Mouse (Mus musculus) retina, adult 2 months (tissue): ENCODE data around the gene Zfp317.
"Not testable (repeated sequence)": the region's sequence is repeated elsewhere in the genome, so short reads cannot be mapped to it uniquely, and the experiment has no call there.

Experiments
- DNase-seq: peaks from one replicate; pipeline ENCODE4 v3.0.0-alpha.2; 2012; ENCODE audit warnings: low read depth, low spot score

Zfp317 gene

DNA sequence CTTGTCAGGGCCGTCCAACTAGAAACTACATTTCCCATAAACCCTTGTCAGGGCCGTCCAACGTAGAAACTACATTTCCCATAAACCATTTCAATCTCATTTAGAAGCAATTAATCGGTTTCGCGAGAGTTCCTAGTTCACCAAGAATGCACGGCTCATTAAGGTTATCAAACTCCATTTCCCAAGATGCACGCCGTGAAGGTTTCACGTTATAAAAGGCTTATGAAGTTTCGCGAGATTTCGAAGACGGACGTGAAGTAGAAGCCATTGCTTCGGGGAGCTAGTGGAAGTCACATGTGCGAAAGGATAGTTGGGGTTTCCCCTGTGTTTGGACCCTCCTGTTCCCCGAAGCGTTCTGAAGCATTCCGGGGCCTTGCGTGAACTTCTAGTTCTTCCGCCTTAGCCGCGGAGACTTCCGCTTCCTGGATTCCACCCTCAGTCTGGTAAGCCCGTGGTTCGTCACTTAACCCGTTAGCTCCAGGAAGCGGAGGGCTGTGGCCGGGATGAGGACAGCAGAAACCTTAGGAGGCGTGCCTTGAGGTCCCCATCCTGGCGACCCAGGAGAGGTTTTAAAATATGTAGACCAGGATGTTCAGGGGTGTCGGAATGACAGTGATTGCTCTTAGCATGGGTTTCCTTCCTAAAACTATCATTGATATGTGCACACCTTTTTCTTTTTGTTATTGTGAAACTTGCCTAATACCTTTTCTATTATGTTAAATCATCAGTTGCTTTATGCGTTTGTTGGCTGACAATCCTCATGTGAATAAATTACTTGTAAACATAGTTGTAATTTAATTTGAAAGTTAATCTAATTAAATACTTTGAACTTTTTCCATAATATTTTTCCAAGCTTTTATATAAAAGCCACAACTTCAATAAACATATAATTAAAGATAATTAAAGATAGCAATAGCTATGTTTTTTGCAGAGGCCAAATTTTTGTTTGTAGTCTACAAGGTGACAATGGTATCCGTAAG, at the start of gene Zfp317:
Gene Zfp317 (plus strand): TSS at position 260 of the 980 bp plus-strand sequence.
- peak; percentile 99 for DNase-seq

DNA sequence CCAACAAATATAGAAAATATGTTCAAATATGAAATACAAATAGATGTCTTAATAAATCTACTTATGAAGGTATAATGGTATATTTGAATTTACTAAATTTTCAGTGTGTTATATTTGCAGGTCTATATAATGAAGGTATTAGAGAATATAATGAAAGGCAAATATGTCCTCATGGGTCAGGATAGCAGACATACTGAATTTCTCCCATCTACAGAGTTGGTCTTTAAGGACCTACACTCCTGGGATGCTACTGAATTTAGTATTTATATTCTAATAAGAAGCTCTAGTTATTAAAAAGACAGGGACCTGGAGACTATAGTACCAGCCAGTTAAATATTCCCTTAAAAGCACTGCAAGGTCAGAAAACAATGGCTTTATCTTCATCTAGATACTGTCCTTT, 39.6 kb upstream of the Zfp317 start, which contains the start of gene Olfr855:
Gene Olfr855 (plus strand): TSS at position 301 of the 400 bp plus-strand sequence.
- DNase-seq: no peak

DNA sequence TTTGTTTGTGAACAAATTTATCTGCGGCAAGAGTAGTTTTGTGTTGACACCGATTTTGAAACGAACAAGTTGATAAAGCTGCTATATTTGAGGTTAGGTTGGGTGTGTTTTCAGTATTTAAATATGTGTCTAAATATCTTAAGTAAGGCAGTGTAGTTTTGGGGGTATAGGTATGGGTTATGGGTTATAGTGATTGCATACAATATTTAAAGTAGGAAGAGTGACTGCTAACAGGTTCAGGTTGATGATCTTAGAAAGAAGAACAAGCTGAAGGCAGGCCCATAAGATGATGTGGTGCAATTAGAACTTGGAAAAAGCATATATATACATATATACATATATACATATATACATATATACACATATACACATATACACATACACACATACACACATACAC, 605 bp upstream of the Zfp317 start:
- no peak for DNase-seq

DNA sequence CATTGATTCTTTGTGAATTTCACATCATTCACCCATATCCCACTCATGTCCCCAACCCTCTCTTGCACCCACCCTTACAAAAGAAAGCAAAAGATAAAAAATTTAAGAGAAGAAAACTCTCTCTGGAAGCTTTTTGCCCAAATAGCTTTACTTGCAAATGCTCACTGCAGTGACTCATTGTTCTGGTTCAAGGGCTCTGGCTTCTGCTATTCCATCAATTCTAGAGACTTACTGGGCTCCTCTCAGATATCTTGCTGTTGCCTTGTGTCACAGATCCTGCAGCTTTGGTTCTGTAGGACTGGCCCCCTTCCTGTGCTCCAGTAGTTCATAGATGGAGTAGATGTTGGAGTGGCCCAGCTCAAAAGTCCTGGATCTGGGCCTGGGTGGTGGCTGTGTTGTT, 7.7 kb downstream of the Zfp317 start:
- no peak for DNase-seq

DNA sequence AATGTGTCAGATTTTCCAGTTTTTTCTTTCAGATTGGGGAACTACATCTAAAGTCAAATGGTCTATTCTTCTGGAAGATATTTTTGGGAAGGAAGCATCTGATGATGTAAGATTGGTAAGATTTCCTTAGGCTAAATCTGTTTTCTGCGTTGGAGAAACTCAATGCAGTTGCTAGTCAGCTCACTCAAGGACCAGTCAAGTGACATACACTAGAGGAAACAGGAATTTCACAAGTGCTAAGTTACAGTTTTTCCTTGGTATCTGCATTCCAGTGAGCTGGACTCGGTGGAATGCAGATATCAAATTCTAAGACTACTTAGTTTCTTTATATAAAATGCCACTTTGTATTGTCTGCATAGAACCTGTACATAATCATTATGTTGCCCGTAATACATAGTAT, 23.3 kb downstream of the Zfp317 start:
- DNase-seq: no peak

DNA sequence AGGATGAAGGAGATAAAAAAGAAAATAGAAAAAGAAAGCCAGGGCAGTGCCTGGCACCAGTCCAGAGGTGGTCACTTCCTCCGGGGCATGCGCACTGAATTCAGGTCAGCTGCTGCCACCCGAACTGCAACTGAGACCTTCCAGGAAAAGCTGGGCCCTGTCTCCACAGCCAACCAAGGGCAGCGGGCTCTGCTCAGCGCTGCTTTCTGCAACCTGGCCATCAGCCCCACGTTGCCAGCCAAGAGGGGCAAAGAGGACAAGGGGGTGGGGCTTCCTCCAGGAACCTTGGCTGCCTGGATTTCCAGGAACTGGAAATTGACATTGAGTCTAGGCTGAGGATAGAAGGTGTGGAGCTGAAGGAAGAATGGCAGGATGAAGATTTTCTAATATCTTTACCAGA, 68.4 kb downstream of the Zfp317 start:
- DNase-seq: no peak

DNA sequence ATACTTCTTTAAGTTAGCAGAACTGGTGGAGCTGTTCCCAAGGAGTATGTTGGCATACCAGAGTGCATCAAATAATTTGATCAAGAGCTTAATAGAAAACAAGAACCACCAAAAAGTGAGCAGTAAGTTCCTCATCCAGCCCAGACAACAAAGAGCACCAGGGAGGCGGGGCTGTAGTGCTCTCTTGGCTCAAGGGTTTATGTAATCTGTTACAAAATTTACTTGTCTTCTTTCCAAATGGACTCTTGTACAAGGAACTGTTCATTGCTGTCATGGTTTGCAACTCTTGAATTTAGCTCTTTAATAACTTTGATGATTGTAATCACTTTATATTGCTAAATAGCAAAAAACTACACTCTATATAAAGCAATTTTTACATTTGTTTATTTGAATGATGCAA, 69.5 kb downstream of the Zfp317 start:
- DNase-seq: no peak

DNA sequence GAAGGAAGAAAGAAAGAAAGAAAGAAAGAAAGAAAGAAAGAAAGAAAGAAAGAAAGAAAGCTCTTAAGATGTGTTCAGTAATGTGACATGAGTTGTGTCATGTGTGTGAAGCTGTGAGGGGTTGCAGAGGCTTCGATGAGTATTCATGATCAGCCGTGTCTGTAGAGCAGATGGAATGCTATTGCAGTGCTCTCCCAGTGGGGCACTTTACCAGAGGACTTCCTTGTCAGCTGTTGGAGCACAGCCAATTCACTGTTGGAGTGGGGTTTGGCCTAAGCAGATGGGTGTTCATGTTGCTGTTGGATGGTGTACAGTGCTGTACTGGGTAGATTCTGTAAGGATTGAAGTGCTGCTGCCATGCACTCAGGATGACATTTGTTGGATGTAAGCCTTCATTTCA, 70.5 kb downstream of the Zfp317 start:
- DNase-seq: no peak

DNA sequence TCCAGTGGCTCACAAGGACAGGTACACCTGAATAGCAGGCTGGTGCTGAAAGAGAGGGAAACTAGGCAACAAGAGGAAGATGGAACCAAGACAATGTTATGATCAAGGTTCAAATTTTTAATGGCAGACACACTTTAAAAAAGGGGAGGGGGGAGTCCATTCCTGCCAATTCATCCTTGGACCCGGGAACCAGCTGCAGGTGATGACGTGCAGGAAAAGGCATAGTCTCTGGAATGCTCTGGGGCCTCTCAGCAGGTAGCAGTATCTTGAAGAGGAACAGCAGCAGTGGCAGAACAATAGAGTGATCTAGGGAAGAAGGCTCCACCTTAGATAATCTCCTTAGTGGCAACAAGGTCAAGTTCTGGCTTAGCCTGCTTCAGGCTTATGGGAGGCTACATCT, 72.4 kb downstream of the Zfp317 start:
- DNase-seq: not testable (repeated sequence)

DNA sequence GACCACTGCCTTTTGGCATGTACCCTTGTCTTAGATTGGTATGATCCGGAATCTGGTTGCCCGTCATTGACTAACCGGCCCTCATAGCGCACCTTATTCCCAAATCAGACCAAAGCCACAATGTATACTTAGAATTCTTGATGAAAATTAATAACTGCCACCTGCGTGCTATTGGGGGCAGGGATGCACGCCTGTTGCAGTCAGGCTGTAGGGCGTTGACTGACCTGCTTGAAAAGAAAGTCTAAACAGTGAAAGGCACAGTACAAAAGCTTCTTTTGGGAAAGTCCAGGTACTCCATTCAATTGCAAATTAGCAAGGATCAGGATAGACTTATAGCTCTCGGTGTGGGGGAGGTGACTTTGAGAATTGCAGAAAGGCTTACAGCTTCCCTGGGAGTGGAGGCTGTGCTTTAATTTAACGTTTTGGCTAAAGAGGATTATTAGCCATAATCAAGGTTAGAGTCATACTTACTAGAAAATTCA, 73.0 kb downstream of the Zfp317 start:
- DNase-seq: not testable (repeated sequence)
